Mouse (Mus musculus): Measurements from ENCODE around the gene Klra9. TPM values are rescaled to one million over a fixed set of nuclear protein-coding genes. Genes with fewer than 3 reads are reported as not detected.

Klra9 gene
- polyA plus RNA-seq (2017; shearing (Covaris generic)), result not detected

DNA sequence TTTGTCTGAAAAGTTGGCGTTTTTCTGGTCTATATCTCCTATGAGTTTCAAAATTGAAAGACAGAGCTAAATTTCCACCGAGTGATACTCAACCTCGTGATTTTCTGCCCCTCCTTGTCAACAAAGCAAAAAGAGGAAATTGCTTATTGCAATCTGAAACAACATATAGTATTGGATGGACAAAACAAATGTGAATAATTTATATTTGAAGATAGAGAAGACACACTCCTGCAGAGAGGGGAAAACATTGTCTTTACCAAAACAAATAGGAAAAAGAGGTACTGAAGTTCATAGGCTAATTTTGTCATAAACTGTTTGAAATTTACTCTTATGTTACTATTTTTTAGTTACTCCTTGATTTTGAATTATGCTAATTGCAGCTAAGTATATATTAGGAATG is at the start of gene Klra9:
Gene Klra9, minus strand, starts transcription at position 101 of the 400 bp plus-strand sequence.

DNA sequence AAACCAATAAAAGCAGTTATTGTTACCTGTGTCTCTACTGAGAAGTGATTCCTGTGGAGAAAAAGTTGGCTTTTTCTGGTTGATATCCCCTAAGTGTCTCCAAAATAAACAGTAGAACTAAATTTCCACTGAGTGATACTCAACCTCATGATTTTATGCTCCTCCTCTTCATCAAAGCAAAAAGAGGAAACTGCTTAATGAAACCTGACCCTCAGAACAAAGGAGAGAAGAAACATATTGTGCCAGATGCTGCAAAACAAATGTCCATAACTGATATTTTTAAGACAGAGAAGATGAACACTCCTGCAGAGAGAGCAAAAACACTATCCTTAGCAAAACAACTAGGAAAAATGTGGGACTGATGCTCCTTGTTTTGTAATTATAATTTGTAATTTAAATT is 40.3 kb upstream of the Klra9 start, which contains the start of gene Klra7:
Gene Klra7, minus strand, starts transcription at position 101 of the 400 bp plus-strand sequence.

DNA sequence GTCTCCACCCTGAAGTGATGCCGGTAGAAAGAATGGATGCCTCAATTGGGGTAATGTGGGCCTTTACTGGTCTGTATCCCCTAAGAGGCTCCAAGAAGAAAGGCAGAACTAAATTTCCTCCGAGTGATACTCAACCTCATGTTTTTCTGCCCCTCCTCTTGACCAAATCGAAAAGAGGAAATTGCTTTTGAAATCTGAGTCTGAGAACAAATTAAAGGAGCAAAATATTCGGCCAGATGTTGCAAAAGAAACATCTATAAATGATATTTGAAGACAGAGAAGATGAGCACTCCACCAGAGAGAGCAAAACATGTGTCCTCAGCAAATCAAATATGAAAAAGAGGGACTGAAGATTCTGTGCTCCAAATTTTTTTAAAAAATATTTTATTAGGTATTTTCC is 63.1 kb downstream of the Klra9 start, which contains the start of gene Klra8:
Gene Klra8, minus strand, starts transcription at position 101 of the 400 bp plus-strand sequence.

Other genes with a start within 250 kb of the Klra9 start
- not detected for gene Klra6, start 166.2 kb downstream of the Klra9 start, polyA plus RNA-seq (2017; shearing (Covaris generic))
- not detected for gene Klra4, start 125.8 kb downstream of the Klra9 start, polyA plus RNA-seq (2017; shearing (Covaris generic))
- gene Klra8, start 63.2 kb downstream of the Klra9 start, polyA plus RNA-seq (2017; shearing (Covaris generic)), result not detected
- under 1 TPM in 1 of 2 experiments, not detected in 1; 0.36 TPM for gene Klra7, start 40.2 kb upstream of the Klra9 start, polyA plus RNA-seq (2017; shearing (Covaris generic))
- gene Klra10, start 88.8 kb upstream of the Klra9 start, polyA plus RNA-seq (2017; shearing (Covaris generic)), result not detected
- gene Klra3, start 144.5 kb upstream of the Klra9 start, polyA plus RNA-seq (2017; shearing (Covaris generic)), result not detected
- gene Klra1, start 193.8 kb upstream of the Klra9 start, polyA plus RNA-seq (2017; shearing (Covaris generic)), result under 1 TPM in 1 of 2 experiments, not detected in 1; 0.49 TPM

Measured in inflammation-experienced regulatory T-cells (primary cell).